Mouse (Mus musculus) adrenal gland, adult 18-20 months (tissue): Measurements from ENCODE around the gene Cspg4. TPM values are rescaled to one million over a fixed set of nuclear protein-coding genes. Genes with fewer than 3 reads are reported as not detected.
"Not testable (repeated sequence)": the region's sequence is repeated elsewhere in the genome, so short reads cannot be mapped to it uniquely, and the experiment has no call there.

ENCODE experiments used
- DNase-seq, 2 experiments: peaks; one replicate each; pipeline ENCODE4 v3.0.0; 2021 to 2022; ENCODE audit warnings: low spot score in 2 of 2
- total RNA-seq, 2 experiments: library from RNA; stranded (reverse); gene quantifications; 1 replicate in 1 of 2; 2 replicates in 1 of 2; pipeline ENCODE4 v1.2.3; 2021

The Cspg4 gene
- total RNA-seq, 2 experiments from 2014 or later: 7.3 to 19.1 TPM

GRCm38 (mm10) chr9:56925291-56926024 is 60.6 kb downstream of the Cspg4 start:
- DNase-seq: no peak

GRCm38 (mm10) chr9:56926025-56926360 is 61.2 kb downstream of the Cspg4 start:
- DNase-seq: no peak

GRCm38 (mm10) chr9:56926387-56926786 is 61.6 kb downstream of the Cspg4 start:
- no peak for DNase-seq

- peak; percentile 41 to 50 for DNase-seq
These were observed 62.6 kb downstream of the Cspg4 start for GRCm38 (mm10) chr9:56927191-56928012.

GRCm38 (mm10) chr9:56928041-56928811 is 63.4 kb downstream of the Cspg4 start, which contains the start of gene Snx33:
Gene Snx33, minus strand, starts transcription at chr9:56928371.
- peak; percentile 94 for DNase-seq

- DNase-seq: no peak
These were observed 64.7 kb downstream of the Cspg4 start for GRCm38 (mm10) chr9:56929496-56929895.

GRCm38 (mm10) chr9:56930556-56930955 is 65.7 kb downstream of the Cspg4 start:
- DNase-seq: no peak

GRCm38 (mm10) chr9:56936861-56937222 is 72.0 kb downstream of the Cspg4 start:
- DNase-seq: no peak

- DNase-seq: peak; percentile 74 to 77
These were observed 72.7 kb downstream of the Cspg4 start, which contains the start of gene Imp3 for GRCm38 (mm10) chr9:56937223-56938160. Gene Imp3, plus strand, starts transcription at chr9:56937475.

- no peak for DNase-seq
These were observed 73.5 kb downstream of the Cspg4 start for GRCm38 (mm10) chr9:56938374-56938773.

GRCm38 (mm10) chr9:56947481-56947880 is 82.6 kb downstream of the Cspg4 start:
- DNase-seq: peak; percentile 36 to 48

GRCm38 (mm10) chr9:56948699-56949098 is 83.9 kb downstream of the Cspg4 start:
- DNase-seq: not testable (repeated sequence)

Other genes starting within 250 kb of the Cspg4 start
- gene Lingo1, start 68.6 kb upstream of the Cspg4 start, total RNA-seq: 1 to 10 TPM in 1 of 2 experiments, under 1 TPM in 1; 0.70 to 1.5 TPM
- 1 to 10 TPM in 1 of 2 experiments, under 1 TPM in 1; 0.66 to 6.0 TPM for gene Odf3l1, start 354 bp upstream of the Cspg4 start, total RNA-seq
- 10 to 100 TPM; 20.9 to 25.6 TPM for gene Snx33, start 63.3 kb downstream of the Cspg4 start, total RNA-seq
- 10 to 100 TPM; 77.0 to 87.0 TPM for gene Imp3, start 72.4 kb downstream of the Cspg4 start, total RNA-seq
- 10 to 100 TPM; 14.4 to 15.2 TPM for gene Snupn, start 85.8 kb downstream of the Cspg4 start, total RNA-seq
- 10 to 100 TPM; 37.7 to 43.7 TPM for gene Ptpn9, start 129.9 kb downstream of the Cspg4 start, total RNA-seq
- 10 to 100 TPM; 32.5 to 39.2 TPM for gene Sin3a, start 207.0 kb downstream of the Cspg4 start, total RNA-seq